Mouse (Mus musculus): ENCODE results near the gene Magi2. TPM values are rescaled to one million over a fixed set of nuclear protein-coding genes. Genes with fewer than 3 reads are reported as not detected.

Magi2 gene
- polyA plus RNA-seq, 1 experiment from 2014 or later = 3.2 TPM

- ATAC-seq (replicated peaks; ENCODE audit: low FRiP score, low TSS enrichment, low read depth) (no peak), DNase-seq (ENCODE audit: low spot score) (no peak)
- H3K4me2 ChIP-seq (ENCODE audit: low read length) = no peak overlapping the region
Measured at GRCm38 (mm10) chr5:20378071-20378800, 1151.4 kb downstream of the Magi2 start.

GRCm38 (mm10) chr5:20404533-20404932 is 1177.7 kb downstream of the Magi2 start:
- Histone ChIP-seq H3K9me3 (ENCODE audit: control insufficient read depth, low read length) (no peaks in the 10 kb centered on the region), H3K4me2 (ENCODE audit: low read length) (no peak overlapping the region), H3K27ac (ENCODE audit: low read depth) (no peak overlapping the region), H3K9ac (ENCODE audit: low read length) (no peak overlapping the region), H3K4me1 (replicated peaks; ENCODE audit: control insufficient read depth, insufficient read depth, low read length) (no peaks in the 10 kb centered on the region), H3K27me3 (replicated peaks; ENCODE audit: control insufficient read depth, insufficient read depth, low read length) (no peaks in the 10 kb centered on the region), H3K36me3 (ENCODE audit: control insufficient read depth, insufficient read depth, low read length) (no peaks in the 10 kb centered on the region), H3K4me3 (ENCODE audit: low read depth, low read length) (no peak overlapping the region)
- ATAC-seq (replicated peaks; ENCODE audit: low FRiP score, low TSS enrichment, low read depth) (no peak), DNase-seq (ENCODE audit: low spot score) (no peak)
- WGBS = 82% methylated on average over 5 of the region's 5 CpGs

More at GRCm38 (mm10) chr5:20378071-20378800, 1151.4 kb downstream of the Magi2 start:
- Histone ChIP-seq H3K27ac (ENCODE audit: low read depth) (no peak overlapping the region), H3K27me3 (replicated peaks; ENCODE audit: control insufficient read depth, insufficient read depth, low read length) (no peaks in the 10 kb centered on the region), H3K4me1 (replicated peaks; ENCODE audit: control insufficient read depth, insufficient read depth, low read length) (no peaks in the 10 kb centered on the region), H3K9ac (ENCODE audit: low read length) (no peak overlapping the region), H3K4me3 (ENCODE audit: low read depth, low read length) (no peak overlapping the region), H3K36me3 (ENCODE audit: control insufficient read depth, insufficient read depth, low read length) (no peaks in the 10 kb centered on the region), H3K9me3 (ENCODE audit: control insufficient read depth, low read length) (no peaks in the 10 kb centered on the region)
- WGBS = 82% methylated on average over 11 of the region's 11 CpGs

- no peaks in the 10 kb centered on the region for H3K27me3 ChIP-seq (replicated peaks; ENCODE audit: control insufficient read depth, insufficient read depth, low read length)
- H3K27ac ChIP-seq (ENCODE audit: low read depth) = no peak overlapping the region
- 90% methylated on average over 4 of the region's 4 CpGs for WGBS
- H3K4me2 ChIP-seq (ENCODE audit: low read length) = no peak overlapping the region
- H3K4me3 ChIP-seq (ENCODE audit: low read depth, low read length) = no peak overlapping the region
- DNase-seq (ENCODE audit: low spot score) (no peak), ATAC-seq (replicated peaks; ENCODE audit: low FRiP score, low TSS enrichment, low read depth) (no peak)
- H3K9me3 ChIP-seq (ENCODE audit: control insufficient read depth, low read length) = no peaks in the 10 kb centered on the region
- H3K4me1 ChIP-seq (replicated peaks; ENCODE audit: control insufficient read depth, insufficient read depth, low read length) = no peaks in the 10 kb centered on the region
- H3K36me3 ChIP-seq (ENCODE audit: control insufficient read depth, insufficient read depth, low read length) = no peaks in the 10 kb centered on the region
- no peak overlapping the region for H3K9ac ChIP-seq (ENCODE audit: low read length)
Measured at GRCm38 (mm10) chr5:20406626-20407025, 1179.8 kb downstream of the Magi2 start.

GRCm38 (mm10) chr5:20415320-20415719 is 1188.5 kb downstream of the Magi2 start:
- H3K27me3 ChIP-seq (replicated peaks; ENCODE audit: control insufficient read depth, insufficient read depth, low read length) = no peaks in the 10 kb centered on the region

GRCm38 (mm10) chr5:20417348-20417747 is 1190.5 kb downstream of the Magi2 start:
- H3K9me3 ChIP-seq (ENCODE audit: control insufficient read depth, low read length) = no peaks in the 10 kb centered on the region
- H3K4me3 ChIP-seq (ENCODE audit: low read depth, low read length) = no peak overlapping the region

More at GRCm38 (mm10) chr5:20415320-20415719, 1188.5 kb downstream of the Magi2 start:
- H3K4me3 ChIP-seq (ENCODE audit: low read depth, low read length) = no peak overlapping the region
- no peaks in the 10 kb centered on the region for H3K9me3 ChIP-seq (ENCODE audit: control insufficient read depth, low read length)
- no peak overlapping the region for H3K9ac ChIP-seq (ENCODE audit: low read length)
- no peak overlapping the region for H3K27ac ChIP-seq (ENCODE audit: low read depth)
- H3K36me3 ChIP-seq (ENCODE audit: control insufficient read depth, insufficient read depth, low read length) = no peaks in the 10 kb centered on the region
- ATAC-seq (replicated peaks; ENCODE audit: low FRiP score, low TSS enrichment, low read depth) = no peak
- no peaks in the 10 kb centered on the region for H3K4me1 ChIP-seq (replicated peaks; ENCODE audit: control insufficient read depth, insufficient read depth, low read length)
- no peak overlapping the region for H3K4me2 ChIP-seq (ENCODE audit: low read length)
- DNase-seq (ENCODE audit: low spot score) = no peak

GRCm38 (mm10) chr5:20432148-20432813 is 1205.4 kb downstream of the Magi2 start:
- ATAC-seq (replicated peaks; ENCODE audit: low FRiP score, low TSS enrichment, low read depth) = no peak
- H3K36me3 ChIP-seq (ENCODE audit: control insufficient read depth, insufficient read depth, low read length) = no peaks in the 10 kb centered on the region
- H3K4me2 ChIP-seq (ENCODE audit: low read length) = no peak overlapping the region
- no peak overlapping the region for H3K4me3 ChIP-seq (ENCODE audit: low read depth, low read length)
- 61% methylated on average over 9 of the region's 9 CpGs for WGBS
- H3K9ac ChIP-seq (ENCODE audit: low read length) = no peak overlapping the region
- H3K27ac ChIP-seq (ENCODE audit: low read depth) = no peak overlapping the region
- no peaks in the 10 kb centered on the region for H3K9me3 ChIP-seq (ENCODE audit: control insufficient read depth, low read length)
- no peaks in the 10 kb centered on the region for H3K4me1 ChIP-seq (replicated peaks; ENCODE audit: control insufficient read depth, insufficient read depth, low read length)
- DNase-seq (ENCODE audit: low spot score) = no peak
- no peaks in the 10 kb centered on the region for H3K27me3 ChIP-seq (replicated peaks; ENCODE audit: control insufficient read depth, insufficient read depth, low read length)

More at GRCm38 (mm10) chr5:20417348-20417747, 1190.5 kb downstream of the Magi2 start:
- no peaks in the 10 kb centered on the region for H3K27me3 ChIP-seq (replicated peaks; ENCODE audit: control insufficient read depth, insufficient read depth, low read length)
- ATAC-seq (replicated peaks; ENCODE audit: low FRiP score, low TSS enrichment, low read depth) = no peak
- H3K4me1 ChIP-seq (replicated peaks; ENCODE audit: control insufficient read depth, insufficient read depth, low read length) = no peaks in the 10 kb centered on the region
- no peak overlapping the region for H3K27ac ChIP-seq (ENCODE audit: low read depth)
- no peak for DNase-seq (ENCODE audit: low spot score)
- H3K36me3 ChIP-seq (ENCODE audit: control insufficient read depth, insufficient read depth, low read length) = no peaks in the 10 kb centered on the region
- no peak overlapping the region for H3K9ac ChIP-seq (ENCODE audit: low read length)
- H3K4me2 ChIP-seq (ENCODE audit: low read length) = no peak overlapping the region

GRCm38 (mm10) chr5:20446471-20447174 is 1219.8 kb downstream of the Magi2 start:
- Histone ChIP-seq H3K9me3 (ENCODE audit: control insufficient read depth, low read length) (no peaks in the 10 kb centered on the region), H3K27me3 (replicated peaks; ENCODE audit: control insufficient read depth, insufficient read depth, low read length) (no peaks in the 10 kb centered on the region), H3K4me2 (ENCODE audit: low read length) (no peak overlapping the region), H3K36me3 (ENCODE audit: control insufficient read depth, insufficient read depth, low read length) (no peaks in the 10 kb centered on the region), H3K4me1 (replicated peaks; ENCODE audit: control insufficient read depth, insufficient read depth, low read length) (no peaks in the 10 kb centered on the region), H3K27ac (ENCODE audit: low read depth) (no peak overlapping the region), H3K9ac (ENCODE audit: low read length) (no peak overlapping the region), H3K4me3 (ENCODE audit: low read depth, low read length) (no peak overlapping the region)
- ATAC-seq (replicated peaks; ENCODE audit: low FRiP score, low TSS enrichment, low read depth) (no peak), DNase-seq (ENCODE audit: low spot score) (no peak)
- WGBS = 39% methylated on average over 4 of the region's 4 CpGs

- Histone ChIP-seq H3K36me3 (ENCODE audit: control insufficient read depth, insufficient read depth, low read length) (no peaks in the 10 kb centered on the region), H3K9ac (ENCODE audit: low read length) (no peak overlapping the region), H3K27ac (ENCODE audit: low read depth) (no peak overlapping the region), H3K4me1 (replicated peaks; ENCODE audit: control insufficient read depth, insufficient read depth, low read length) (no peaks in the 10 kb centered on the region), H3K4me3 (ENCODE audit: low read depth, low read length) (no peak overlapping the region), H3K4me2 (ENCODE audit: low read length) (no peak overlapping the region), H3K27me3 (replicated peaks; ENCODE audit: control insufficient read depth, insufficient read depth, low read length) (no peaks in the 10 kb centered on the region), H3K9me3 (ENCODE audit: control insufficient read depth, low read length) (no peaks in the 10 kb centered on the region)
- 72% methylated on average over 3 of the region's 3 CpGs for WGBS
- DNase-seq (ENCODE audit: low spot score) (no peak), ATAC-seq (replicated peaks; ENCODE audit: low FRiP score, low TSS enrichment, low read depth) (no peak)
Measured at GRCm38 (mm10) chr5:20456106-20456505, 1229.3 kb downstream of the Magi2 start.
